Mouse (Mus musculus) lung, postnatal 14 days (tissue): Measurements from ENCODE around the gene Gm45799.
A peak's percentile ranks its signal among the peaks of the same experiment; 100 is the strongest.

Experiments
- DNase-seq: peaks from one replicate; pipeline ENCODE4 v3.0.0; 2021

The Gm45799 gene

GRCm38 (mm10) chr7:105640233-105640893 lies at the start of gene Gm45799, which contains the start of gene Arfip2:
Gene Gm45799, plus strand, starts transcription at chr7:105640552.
Gene Arfip2, minus strand, starts transcription at chr7:105640416.
- DNase-seq, result peak; percentile 98

DNA sequence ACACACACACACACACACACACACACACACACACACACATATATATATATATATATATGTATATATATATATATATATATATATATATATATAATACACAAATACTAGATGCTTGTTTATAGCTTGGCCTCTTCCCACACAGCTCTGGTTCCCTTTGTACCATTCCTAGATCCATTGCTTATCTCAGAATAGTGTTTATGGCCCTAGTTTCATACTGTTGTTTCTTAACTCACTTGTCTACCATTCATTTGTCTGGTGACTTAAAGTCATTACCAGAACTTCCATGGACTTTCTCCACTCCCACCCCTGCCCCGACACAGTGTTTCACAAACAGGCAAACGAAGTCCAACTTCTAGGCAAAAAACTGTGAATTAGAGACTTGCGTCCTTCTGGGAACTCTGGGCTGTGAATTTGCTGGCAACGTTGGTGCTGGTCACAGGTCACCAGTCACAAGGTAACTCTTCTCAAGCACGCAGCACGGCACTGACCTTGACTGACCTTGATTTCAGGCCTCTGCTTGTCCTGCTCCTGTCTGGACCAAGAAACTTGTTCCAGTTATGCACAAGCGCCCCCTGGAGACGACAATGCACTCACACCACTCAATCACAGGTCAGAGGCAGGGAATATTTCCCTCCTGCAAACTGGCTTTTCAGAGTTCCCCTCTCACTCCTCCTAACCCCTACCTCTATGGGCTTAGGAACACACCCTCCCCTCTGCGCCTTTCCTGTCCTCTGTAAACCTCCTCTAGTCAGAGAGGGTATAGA lies 37.3 kb upstream of the Gm45799 start:
- peak; percentile 88 for DNase-seq

- no peak for DNase-seq
Measured at GRCm38 (mm10) chr7:105608467-105608866, 31.9 kb upstream of the Gm45799 start.

- no peak for DNase-seq
Measured at GRCm38 (mm10) chr7:105611767-105612166, 28.6 kb upstream of the Gm45799 start.

DNA sequence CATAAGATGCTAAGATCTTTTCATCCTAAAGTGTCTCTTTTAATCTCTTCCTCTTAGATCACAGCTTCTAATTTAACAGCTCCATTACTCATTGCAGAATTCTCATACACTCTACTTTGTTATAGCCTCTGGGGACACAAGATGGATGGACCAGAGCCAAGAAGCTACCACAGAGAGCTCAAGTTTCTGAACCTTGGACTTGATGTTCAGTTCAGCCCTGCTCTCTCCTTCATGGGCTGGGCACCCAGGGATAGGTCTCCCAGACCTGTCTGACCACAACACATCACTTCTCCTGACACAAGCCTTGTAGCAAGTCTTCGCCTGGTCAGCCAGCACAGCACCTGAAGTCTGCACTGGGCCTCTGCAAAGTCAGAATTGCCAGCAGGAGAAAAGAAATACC lies 26.0 kb upstream of the Gm45799 start:
- DNase-seq, result no peak

GRCm38 (mm10) chr7:105615720-105616119 lies 24.6 kb upstream of the Gm45799 start:
- DNase-seq, result no peak

- no peak for DNase-seq
Measured at GRCm38 (mm10) chr7:105616561-105616960, 23.8 kb upstream of the Gm45799 start.

DNA sequence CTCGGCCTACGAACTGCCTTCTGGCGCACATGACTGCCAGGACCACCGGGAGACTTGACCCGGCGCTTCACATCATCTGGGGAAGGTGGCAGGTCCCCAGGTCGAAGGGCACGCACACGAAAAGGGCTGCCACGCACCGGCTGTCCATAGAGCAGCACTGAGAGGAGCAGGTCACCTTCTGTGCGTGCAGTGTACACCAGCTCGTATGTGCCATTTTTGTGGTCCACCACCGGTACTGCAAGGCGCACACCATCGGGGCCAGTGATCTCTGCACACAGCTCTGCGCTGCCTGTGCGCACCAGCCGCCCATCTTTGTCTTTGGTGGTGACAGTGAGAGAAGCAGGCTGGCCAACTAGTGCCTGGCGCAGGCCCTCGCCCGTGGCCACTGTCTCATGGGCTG lies 22.5 kb upstream of the Gm45799 start:
- DNase-seq, result no peak

- DNase-seq, result no peak
Measured at GRCm38 (mm10) chr7:105619701-105620100, 20.7 kb upstream of the Gm45799 start.

DNA sequence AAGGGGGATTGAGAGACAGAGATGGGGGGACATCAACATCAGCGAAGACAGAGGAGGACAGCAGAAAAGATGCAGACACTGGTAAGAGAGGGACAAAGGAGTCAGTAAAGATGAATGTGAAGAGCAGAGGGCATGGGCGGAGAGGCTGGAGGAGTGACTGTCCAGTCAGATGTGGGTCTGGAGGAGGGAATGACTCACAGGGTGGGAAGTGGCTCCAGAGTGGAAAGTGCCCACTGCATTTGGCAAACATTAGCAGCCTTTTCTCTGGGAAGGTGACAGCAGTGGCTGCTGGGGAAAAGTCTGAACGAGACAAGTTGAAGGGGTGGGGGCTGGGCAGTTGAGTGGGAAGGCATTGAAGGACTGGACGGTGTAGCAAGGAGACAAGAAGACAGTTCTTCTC lies 19.3 kb upstream of the Gm45799 start:
- DNase-seq, result no peak

DNA sequence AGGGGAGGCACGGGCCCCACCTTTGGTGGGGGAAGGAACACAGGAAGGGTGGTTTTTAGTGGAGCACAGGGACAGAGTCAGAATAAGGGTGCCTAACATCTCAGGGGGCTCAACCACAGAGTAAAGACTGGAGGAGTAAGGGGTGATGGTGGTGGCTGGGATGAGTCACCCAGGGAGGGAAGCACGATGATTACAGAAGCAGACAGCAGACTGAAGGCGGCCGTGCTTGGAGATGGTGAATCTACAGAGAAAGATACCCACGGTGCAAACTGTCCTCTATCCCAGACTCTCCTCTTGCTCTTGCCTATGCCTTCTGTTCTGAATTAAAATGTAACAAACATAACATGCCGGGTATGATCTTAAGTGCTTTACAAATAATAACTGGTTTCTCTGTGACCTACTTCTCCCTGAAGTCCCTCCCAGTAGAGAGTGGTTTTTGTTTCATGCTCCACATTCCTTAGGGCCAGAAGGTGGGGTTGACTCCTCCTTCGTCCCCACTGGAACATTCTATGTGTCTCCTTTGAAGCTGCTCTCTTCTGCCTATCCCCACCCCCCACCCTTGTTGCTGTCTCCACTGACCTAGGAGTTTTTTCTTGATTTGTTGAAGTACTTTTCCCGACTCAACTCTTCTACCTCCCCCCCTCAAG lies 18.6 kb upstream of the Gm45799 start:
- DNase-seq, result no peak

- peak; percentile 57 for DNase-seq
Measured at GRCm38 (mm10) chr7:105625397-105625796, 15.0 kb upstream of the Gm45799 start.

GRCm38 (mm10) chr7:105628633-105629032 lies 11.7 kb upstream of the Gm45799 start:
- DNase-seq, result peak; percentile 77

DNA sequence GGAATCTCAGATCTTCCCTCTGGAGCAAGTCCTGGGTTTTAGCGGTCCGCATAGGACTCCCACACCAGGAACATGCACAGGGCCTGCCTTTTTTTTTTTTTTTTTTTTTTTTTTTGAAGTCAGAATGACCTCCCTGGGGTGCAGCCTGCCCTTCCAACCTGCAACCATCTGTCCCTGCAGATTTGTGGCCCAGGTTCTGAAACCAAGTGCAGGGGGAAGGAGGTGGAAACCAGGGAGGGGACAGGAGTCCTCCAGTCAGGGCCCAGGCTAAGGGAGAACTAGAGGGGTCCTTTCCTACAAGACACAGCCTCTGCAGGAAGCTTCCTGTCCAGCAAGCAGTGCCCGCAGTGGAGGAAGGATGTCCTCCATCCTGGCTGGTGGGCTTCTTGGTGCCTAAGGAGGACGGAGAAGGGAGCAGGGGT lies 7.8 kb upstream of the Gm45799 start:
- no peak for DNase-seq

- peak; percentile 95 for DNase-seq
Measured at GRCm38 (mm10) chr7:105633127-105633800, 7.1 kb upstream of the Gm45799 start, which contains the start of gene Trim3. Gene Trim3, minus strand, starts transcription at chr7:105633571.

GRCm38 (mm10) chr7:105633801-105634135 lies 6.6 kb upstream of the Gm45799 start:
- DNase-seq, result no peak

DNA sequence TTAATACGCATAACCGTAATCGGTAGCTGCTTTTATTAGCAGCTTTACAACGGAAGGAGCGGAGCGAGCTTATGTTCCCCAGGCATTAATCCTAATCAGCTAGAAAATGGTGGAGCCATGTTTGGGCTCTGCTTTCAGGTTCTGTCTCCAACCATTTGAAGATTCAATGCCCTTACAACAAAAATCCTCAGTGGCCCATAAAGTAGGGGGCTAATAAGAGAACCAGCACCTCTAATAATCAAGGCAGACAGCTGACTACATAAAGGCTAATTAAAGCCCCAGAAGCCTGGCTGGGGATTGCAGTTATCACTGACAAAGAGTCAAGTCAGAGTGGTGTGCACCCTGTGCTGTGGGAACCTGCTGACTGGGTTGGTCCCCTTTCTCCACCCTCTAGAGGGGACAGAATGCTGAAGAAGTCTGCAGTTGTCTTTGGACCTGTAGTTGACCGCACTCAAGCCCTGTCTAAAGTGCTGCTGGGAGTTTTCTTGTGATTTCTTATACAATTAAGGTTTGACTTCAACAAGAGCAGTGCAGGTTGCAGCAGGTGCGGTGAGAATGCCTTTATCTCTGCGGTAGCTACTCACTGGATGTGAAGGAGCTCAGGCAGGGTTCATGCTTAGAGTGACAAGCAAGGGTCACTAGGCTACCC lies 6.0 kb upstream of the Gm45799 start:
- no peak for DNase-seq

GRCm38 (mm10) chr7:105635726-105636125 lies 4.6 kb upstream of the Gm45799 start:
- DNase-seq, result no peak

GRCm38 (mm10) chr7:105638776-105639175 lies 1.6 kb upstream of the Gm45799 start:
- DNase-seq, result no peak

GRCm38 (mm10) chr7:105639304-105639703 lies 1.0 kb upstream of the Gm45799 start:
- DNase-seq, result peak; percentile 47

DNA sequence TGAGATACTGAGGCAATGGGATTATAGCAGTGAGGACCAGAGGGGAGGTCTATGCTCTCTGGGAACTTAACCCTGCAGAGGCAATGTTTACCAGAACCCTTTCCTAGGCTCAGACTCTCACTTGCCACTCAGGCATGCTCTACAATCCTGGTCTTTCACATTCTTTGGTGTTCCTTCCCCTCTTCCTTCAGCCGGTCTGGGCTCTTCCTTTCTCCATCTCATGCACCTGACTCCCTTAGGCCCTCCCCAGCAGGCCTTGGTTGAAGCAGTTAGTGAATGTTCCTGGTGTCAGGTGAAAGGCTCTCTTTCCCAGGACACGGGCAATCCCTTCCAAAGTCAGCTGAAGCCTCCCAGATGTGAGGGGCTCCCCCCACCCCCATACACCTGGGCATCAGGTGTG lies 596 bp upstream of the Gm45799 start, which contains the start of gene Timm10b:
Gene Timm10b, plus strand, starts transcription at position 301 of the 400 bp plus-strand sequence.
- no peak for DNase-seq

DNA sequence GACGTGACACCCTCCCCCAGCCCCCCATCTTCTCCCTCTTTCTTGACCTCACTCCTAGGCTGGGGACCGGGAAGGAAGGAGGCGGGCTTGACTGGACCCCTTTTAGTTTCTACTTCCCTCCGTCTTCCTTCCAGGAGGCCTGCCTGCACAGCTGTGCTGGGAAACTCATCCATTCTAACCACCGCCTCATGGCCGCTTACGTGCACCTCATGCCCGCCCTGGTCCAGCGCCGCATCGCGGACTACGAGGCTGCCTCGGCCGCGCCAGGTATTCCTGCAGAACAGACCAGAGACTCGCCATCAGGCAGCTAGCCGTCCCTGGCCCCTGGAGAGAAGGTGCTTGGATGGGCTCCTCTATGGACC lies 523 bp downstream of the Gm45799 start:
- no peak for DNase-seq

DNA sequence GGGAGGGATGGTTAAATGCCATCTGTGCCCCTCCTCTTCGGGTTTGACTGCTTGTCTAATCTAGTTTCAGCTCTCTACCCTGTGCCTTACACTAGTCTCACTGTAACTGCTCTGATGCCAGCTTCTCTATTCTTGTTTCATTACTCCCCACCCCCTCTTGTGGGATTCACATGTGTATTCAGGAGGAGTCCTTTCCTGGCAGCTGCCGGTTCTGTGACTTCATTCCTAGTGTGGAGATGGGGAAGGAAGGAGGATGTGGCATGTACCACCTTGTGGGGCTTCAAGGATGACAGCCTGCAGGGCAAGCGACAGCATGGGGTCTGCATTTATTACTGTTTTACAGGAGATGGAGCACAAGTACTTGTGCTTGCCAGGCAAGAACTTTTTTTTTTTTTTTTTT lies 1.6 kb downstream of the Gm45799 start:
- DNase-seq, result no peak
